Mouse (Mus musculus) B cell, adult 2 months (primary cell): ENCODE measurements around the gene Dclk2.

Source experiments
- DNase-seq, 2 experiments: peaks; one replicate each; pipeline ENCODE4 v3.0.0; 2022

Dclk2 gene

DNA sequence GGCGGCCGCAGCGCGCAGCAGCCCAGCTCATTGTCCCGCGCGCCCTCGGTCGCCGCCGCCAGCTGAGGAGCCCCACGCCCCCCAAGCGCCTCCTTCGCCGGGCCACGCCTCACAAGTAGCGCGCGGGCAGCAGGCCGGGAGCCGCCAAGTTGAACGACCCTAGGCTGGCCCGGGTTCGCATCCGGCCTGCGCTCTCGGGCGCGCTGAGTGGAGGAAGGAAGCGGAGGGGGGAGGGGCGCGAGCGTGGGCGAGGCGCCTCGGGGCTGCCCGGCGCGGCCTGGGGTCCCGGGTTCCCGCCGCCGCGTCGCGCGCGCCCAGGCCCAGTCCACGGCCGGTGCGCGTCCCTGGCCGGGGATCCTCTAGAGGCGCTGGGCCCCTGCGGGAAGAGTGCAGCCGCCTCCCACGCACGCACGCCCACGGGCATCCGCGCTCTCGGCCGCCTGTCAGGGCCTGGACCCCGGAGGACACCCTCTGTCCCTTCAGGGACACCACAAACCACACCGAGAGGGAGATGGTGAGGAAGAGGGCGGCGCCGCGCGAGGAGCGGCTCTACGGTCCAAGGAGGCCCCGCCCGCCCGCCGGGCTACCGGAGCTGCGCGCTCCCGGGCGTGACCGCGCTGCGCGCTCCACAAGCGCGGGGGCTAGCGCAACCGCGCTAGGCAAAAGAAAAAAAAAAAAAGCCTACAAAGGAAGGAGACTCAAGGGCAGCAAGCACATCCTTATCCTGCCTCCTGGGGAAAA lies at the start of gene Dclk2:
Dclk2 (minus strand) TSS at position 510 of the 741 bp plus-strand sequence.
- peak; percentile 81 to 85 for DNase-seq

DNA sequence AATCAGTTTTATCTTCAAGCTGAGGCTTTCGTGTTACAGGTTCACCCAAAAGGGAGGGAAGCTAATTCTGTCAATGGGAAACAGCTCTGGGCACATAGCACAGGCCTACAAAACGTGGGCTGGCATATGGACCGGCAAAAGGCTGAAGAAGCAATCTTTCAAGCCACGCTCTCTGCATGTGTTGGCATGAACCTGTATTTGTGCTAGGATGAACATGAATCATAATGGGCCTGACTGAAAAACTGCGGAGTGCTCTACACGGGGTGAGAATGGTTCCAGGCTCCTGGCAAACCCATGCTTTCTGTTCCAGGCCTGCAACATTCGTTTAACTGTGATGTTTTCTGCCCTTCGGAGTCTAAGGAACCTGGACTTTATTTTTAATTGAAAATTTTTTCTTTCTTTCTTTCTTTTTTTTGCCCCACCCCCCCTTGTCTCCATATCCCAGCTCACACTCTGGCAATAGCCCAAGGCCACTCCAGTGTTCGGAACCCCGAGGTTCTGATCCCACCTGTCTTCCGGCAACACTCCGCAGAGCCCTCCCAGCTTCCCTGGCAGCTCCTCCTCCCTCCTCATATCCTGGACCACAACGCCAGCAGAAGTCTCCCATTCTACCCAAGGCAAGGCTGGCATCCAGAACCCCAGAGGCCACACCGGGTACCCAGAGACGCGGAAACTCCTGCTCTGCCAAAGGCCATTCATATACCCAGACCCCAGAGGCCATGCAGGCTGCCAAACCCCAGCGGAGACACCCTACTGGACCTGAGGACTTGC lies 42.2 kb upstream of the Dclk2 start:
- no peak for DNase-seq

DNA sequence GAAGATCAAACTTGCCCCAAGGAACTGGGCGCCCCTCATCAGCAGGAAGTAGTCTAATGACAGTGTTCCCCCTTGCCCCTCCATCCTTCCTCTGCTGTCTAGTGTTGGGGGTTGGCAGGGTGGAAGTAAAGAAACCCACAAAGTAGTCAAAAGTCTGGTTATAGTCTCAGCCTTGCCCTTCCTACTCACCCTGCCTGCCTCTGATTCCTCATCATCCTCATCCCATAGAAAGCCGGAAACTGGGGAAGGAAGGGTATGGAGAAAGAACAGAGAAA lies 40.7 kb upstream of the Dclk2 start:
- peak in 1 of 2 experiments; percentile 31 for DNase-seq

DNA sequence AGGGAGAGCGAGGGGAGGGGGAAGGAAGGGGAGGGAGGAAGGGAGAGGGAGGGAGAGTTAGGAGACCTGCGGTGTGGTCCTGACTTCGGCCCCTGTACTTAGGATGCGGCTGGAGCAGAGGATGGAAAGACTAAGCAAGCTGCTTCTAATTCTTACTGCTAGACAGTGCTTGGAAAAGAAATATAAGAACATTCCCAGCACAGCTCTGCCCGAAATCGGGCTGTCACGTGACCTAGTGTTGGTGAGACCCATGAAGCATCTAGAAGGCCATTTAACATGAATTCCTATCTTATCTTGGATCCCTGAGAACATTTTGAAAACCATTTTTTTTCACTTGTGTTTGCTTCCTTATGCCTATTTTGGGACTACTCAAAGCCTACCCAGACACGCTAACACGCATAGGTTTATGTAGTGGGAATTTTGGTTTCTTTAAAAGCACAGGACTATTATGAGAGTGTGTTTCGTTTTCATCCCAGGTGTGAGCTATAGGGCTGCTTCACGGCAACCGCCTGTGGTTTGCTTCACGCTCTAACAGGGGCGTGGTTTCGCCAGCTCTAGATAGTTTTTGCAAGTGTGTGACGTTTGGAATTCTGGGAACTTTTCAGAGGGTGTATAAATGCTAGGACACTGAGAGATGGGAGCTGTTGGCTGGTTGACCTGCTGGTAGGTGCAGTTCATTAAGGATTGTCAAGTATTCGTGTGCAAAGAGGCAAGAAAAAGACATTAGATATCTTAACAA lies 40.2 kb upstream of the Dclk2 start:
- DNase-seq = peak in 1 of 2 experiments; percentile 35

- peak in 1 of 2 experiments; percentile 10 for DNase-seq
Observed at GRCm38 (mm10) chr3:86959088-86959487, 38.4 kb upstream of the Dclk2 start.

DNA sequence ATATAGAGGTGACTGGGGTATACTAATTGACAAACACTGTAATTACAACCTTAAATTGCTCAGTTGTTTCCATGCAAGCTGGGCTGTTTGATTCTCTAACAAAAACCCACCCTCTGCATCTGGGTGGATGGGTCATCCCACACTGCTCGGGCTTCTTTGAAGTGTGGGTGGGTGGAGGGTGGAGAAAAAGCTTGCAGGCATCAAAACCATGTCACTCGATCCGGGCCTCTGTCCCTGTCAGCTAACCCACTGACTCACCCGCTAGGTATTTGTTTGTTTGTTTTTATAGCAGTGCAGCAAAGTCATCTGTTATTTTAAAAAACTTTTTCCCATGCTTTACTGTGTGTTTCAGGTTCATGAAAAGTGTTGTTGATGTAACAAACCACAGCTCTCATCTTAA lies 34.7 kb upstream of the Dclk2 start:
- no peak for DNase-seq

DNA sequence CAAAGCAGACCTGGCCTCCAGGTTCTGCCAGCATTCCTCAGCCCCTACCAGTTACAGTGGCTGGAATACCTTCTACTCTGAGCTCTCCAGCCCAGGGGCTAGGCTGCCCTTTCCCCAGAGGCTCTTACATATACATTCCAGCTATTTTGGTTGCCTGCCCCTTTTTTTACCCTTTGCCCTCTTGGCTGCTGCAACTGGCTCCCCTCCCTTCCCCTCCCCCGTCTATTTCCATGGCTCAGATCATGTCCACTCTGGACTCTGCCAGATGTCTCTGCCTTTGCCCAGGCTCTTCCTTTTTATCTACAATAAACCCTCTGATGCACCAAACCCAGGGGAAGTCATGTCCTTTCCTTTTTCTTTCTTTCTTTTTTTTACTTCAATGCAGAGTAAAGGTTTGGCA lies 33.9 kb upstream of the Dclk2 start:
- no peak for DNase-seq

- DNase-seq = peak; percentile 19 to 24
Observed at GRCm38 (mm10) chr3:86953819-86954218, 33.2 kb upstream of the Dclk2 start.

GRCm38 (mm10) chr3:86950652-86951051 lies 30.0 kb upstream of the Dclk2 start:
- no peak for DNase-seq

DNA sequence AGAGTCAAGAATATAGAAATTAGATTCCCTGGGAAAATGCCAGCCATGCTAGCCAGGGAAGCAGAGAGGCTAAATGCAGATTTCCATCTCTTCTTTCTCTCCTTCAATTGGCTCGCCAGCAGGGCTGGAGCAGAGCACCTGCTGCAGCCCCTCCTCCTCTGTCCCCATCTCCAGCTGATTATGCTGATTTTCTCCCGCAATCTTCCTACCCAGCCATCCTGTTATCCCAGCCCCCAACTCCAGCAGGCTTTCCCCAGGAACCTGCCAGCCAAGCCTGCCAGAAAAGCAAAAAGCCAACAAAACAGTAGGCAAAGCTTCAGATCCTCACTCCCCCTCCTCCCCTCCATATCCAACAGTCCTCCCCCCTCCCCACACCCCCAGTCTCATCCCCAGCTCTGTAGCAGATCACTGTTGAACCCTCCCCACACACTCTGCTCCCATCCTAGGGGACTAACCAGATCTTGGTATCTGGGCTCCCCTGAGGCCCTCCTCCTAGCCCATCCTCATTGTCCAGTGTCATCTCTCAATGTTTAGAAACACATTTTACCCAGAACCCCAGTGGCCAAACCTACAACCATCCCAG lies 15.7 kb upstream of the Dclk2 start:
- DNase-seq = no peak

DNA sequence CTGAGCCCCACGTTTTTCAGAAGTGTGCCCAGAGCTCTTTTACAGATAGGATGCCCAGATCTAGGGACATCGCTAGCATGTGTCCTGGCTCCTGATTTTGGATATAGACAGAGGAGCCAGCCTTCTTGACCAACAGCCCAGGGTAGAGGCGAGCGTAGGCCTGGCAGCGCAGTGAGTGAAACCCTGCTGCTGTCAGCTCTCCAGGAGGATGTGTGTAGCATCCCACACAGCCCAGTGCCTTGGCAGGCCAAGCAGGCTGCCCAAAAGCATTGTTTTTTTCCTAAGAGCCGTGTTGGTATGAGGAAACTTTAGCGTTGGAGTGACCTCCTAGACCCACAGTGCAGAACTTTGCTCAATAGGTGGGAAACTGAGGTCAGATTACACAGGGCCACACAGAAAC lies 12.8 kb upstream of the Dclk2 start:
- DNase-seq = no peak

- no peak for DNase-seq
Observed at GRCm38 (mm10) chr3:86923686-86924085, 3.0 kb upstream of the Dclk2 start.

DNA sequence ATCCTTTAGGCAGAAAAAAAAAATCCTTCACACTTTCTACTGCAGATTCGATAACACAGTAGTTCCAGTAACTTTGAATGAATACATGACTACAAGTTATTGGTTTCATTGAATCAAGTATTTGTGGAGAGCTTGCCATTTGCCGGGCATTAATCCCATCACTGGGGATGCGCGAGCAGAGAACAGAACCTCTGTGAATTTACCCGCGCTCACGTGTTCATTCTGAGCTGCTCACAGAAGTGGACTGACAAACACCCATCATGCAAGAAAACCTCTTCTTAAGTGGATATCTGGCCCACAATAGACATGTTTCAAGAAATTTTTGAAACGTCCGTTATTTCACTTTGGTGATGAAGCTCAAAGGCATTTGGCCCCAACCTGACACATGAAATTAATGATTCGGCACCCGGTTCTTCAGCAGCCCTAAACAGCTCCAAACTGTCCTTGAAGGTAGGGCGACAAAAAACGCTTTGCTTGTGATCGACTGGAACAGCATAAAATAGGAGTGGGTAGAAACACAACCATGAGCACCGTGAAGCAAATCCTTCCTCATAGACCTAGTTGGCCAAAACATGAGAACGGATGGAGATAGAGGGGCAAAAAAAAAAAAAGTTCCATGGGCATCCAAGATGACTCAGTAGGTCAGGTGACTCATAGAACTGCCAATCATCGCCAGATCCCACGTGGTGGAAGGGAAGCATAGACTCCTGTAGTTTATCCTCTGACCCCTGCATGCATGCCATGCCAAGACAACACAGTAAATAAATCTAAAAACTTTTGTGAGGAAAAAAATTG lies 726 bp upstream of the Dclk2 start:
- DNase-seq = peak; percentile 7 to 12

DNA sequence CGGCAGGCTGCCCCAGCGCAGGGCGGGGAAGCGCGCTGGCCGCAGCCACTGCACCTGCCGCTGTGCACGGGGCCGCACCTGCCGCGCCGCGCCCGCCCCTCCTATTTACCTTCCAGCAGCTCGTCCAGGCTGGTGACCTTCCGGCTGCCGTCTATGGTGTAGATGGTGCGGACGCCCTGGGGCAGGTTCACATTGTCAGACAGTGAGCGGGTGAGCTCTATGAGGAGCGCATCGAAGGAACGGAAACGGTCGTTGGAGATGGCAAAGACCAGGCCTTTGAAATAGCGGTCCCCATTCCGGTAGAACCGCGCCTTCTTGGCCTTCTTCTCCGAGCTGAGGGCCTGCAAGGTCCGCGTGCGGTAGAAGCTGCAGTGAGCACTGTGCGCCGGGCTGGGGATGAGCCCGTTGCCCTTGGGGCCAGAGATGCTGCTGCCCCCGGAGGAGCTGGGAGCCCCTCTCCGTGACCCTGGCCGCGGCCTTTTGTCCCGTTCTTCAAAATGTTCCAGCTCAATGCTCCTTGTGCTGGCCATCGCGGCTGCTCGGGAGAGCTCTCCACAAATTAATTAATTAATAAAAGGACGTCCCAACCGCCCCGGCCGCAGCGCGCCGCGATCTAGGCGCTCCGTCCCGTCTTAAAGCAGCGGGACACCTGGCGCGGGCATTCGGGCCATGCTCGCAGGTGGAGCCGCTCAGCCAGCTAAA lies 860 bp downstream of the Dclk2 start:
- peak; percentile 45 to 52 for DNase-seq

DNA sequence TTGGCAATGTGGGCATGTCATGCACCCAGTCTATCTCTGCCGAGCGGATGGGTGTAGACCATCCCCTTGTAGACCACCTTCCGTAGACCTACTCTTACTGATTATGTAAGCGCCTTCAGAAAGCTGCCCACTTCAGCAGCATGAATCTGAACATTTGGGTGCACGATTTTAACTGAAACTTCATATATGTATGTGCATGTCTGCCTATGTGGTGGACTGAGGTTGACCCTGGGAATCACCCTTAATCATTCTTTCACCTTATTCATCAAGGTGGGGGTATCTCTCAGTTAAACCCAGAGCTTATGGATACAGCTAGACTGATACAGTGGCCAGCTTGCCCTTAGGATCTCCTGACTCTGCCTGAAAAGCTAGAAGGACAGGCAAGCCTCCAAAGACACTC lies 3.6 kb downstream of the Dclk2 start:
- DNase-seq = no peak

- no peak for DNase-seq
Observed at GRCm38 (mm10) chr3:86916626-86917025, 4.0 kb downstream of the Dclk2 start.

DNA sequence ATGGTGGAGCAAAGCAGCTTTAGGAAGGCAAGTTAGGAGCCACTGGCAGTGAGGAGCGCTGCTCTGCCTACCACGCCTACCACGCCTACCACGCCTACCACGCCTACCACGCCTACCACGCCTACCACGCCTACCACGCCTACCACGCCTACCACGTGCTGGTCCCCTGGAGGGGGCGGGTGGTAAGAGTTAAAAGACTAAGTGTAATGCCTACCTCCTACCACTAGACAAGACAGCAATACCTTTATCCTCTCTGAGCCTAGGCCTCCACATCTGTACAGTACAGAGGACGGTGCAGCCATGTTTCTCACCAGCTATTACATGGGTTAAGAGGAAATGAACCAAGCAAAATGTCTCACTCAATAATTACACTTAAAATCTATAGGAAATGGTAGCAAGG lies 5.4 kb downstream of the Dclk2 start:
- peak; percentile 7 to 26 for DNase-seq

- no peak for DNase-seq
Observed at GRCm38 (mm10) chr3:86914316-86914715, 6.3 kb downstream of the Dclk2 start.

- DNase-seq = no peak
Observed at GRCm38 (mm10) chr3:86898366-86898765, 22.3 kb downstream of the Dclk2 start.

- no peak for DNase-seq
Observed at GRCm38 (mm10) chr3:86897551-86897950, 23.1 kb downstream of the Dclk2 start.

GRCm38 (mm10) chr3:86897066-86897465 lies 23.6 kb downstream of the Dclk2 start:
- DNase-seq = no peak

DNA sequence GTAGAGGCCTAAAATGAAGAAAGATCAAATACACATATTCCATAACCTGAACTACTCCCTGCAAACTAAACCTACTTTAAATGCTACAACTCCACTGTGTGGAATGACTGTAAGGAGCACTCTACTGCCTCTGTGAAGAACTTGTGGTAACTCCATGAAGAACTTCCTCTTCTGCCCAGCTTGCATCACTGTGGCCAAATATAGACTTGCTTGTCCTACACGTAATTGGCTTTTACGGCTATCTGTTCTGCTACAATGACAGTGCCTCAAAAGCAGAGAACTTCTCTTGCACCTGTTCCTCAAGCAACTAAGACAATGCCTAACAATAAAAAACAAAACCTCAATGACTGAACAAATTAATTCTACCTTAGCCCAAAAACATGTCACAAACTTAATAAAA lies 26.2 kb downstream of the Dclk2 start:
- DNase-seq = peak; percentile 46 to 54
